Mouse (Mus musculus): ENCODE measurements around the gene Ly6g5b. TPM values are rescaled to one million over a fixed set of nuclear protein-coding genes. Genes with fewer than 3 reads are reported as not detected.

Gene Ly6g5b
- polyA plus RNA-seq, 1 experiment from 2014 or later = 0.70 TPM

GRCm38 (mm10) chr17:35157661-35158175, 42.5 kb upstream of the Ly6g5b start:
- DNase-seq (ENCODE audit: low spot score) (no peak), ATAC-seq (ENCODE audit: low read depth) (no peak)
- Histone ChIP-seq H3K9me3 (ENCODE audit: control insufficient read depth, low read length) (no peaks in the 10 kb centered on the region), H3K4me2 (ENCODE audit: low read depth, low read length) (no peak overlapping the region), H3K4me3 (ENCODE audit: low read depth, low read length) (no peak overlapping the region), H3K27ac (replicated peaks; ENCODE audit: low read depth, low read length) (no peak overlapping the region), H3K27me3 (replicated peaks; ENCODE audit: control insufficient read depth, insufficient read depth, low read length) (no peaks in the 10 kb centered on the region), H3K9ac (ENCODE audit: low read depth, low read length) (no peak overlapping the region), H3K36me3 (ENCODE audit: control insufficient read depth, insufficient read depth, low read length) (peaks cover 96% of the 10 kb centered on the region), H3K4me1 (ENCODE audit: control insufficient read depth, insufficient read depth, low read length) (peaks cover 7% of the 10 kb centered on the region)
- 90% methylated on average over 8 of the region's 8 CpGs for WGBS

GRCm38 (mm10) chr17:35157254-35157653, 42.0 kb upstream of the Ly6g5b start:
- no peak overlapping the region for H3K9ac ChIP-seq (ENCODE audit: low read depth, low read length)
- H3K4me1 ChIP-seq (ENCODE audit: control insufficient read depth, insufficient read depth, low read length) = peaks cover 3% of the 10 kb centered on the region; the same call in 1 of the 2 replicates
- H3K36me3 ChIP-seq (ENCODE audit: control insufficient read depth, insufficient read depth, low read length) = peaks cover 100% of the 10 kb centered on the region
- H3K4me2 ChIP-seq (ENCODE audit: low read depth, low read length) = no peak overlapping the region
- 89% methylated on average over 8 of the region's 8 CpGs for whole genome bisulfite sequencing
- ATAC-seq (ENCODE audit: low read depth) (no peak), DNase-seq (ENCODE audit: low spot score) (no peak)
- no peak overlapping the region for H3K4me3 ChIP-seq (ENCODE audit: low read depth, low read length)
- no peaks in the 10 kb centered on the region for H3K9me3 ChIP-seq (ENCODE audit: control insufficient read depth, low read length)
- no peak overlapping the region for H3K27ac ChIP-seq (replicated peaks; ENCODE audit: low read depth, low read length)
- no peaks in the 10 kb centered on the region for H3K27me3 ChIP-seq (replicated peaks; ENCODE audit: control insufficient read depth, insufficient read depth, low read length)

GRCm38 (mm10) chr17:35156461-35157200, 41.4 kb upstream of the Ly6g5b start:
- no peaks in the 10 kb centered on the region for H3K4me1 ChIP-seq (ENCODE audit: control insufficient read depth, insufficient read depth, low read length)
- no peak overlapping the region for H3K27ac ChIP-seq (replicated peaks; ENCODE audit: low read depth, low read length)
- H3K4me2 ChIP-seq (ENCODE audit: low read depth, low read length) = no peak overlapping the region
- no peak overlapping the region for H3K4me3 ChIP-seq (ENCODE audit: low read depth, low read length)
- ATAC-seq (ENCODE audit: low read depth) = no peak
- WGBS = 90% methylated on average over 33 of the region's 33 CpGs
- H3K9ac ChIP-seq (ENCODE audit: low read depth, low read length) = no peak overlapping the region
- DNase-seq (ENCODE audit: low spot score) = no peak
- peaks cover 100% of the 10 kb centered on the region for H3K36me3 ChIP-seq (ENCODE audit: control insufficient read depth, insufficient read depth, low read length)
- no peaks in the 10 kb centered on the region for H3K27me3 ChIP-seq (replicated peaks; ENCODE audit: control insufficient read depth, insufficient read depth, low read length)
- no peaks in the 10 kb centered on the region for H3K9me3 ChIP-seq (ENCODE audit: control insufficient read depth, low read length)

- H3K9ac ChIP-seq (ENCODE audit: low read depth, low read length) = peak overlapping the region; percentile 46; the same call in 1 of the 2 replicates
- H3K36me3 ChIP-seq (ENCODE audit: control insufficient read depth, insufficient read depth, low read length) = peaks cover 98% of the 10 kb centered on the region
- H3K27ac ChIP-seq (replicated peaks; ENCODE audit: low read depth, low read length) = peak overlapping the region; percentile 5; the same call in 1 of the 2 replicates
- 92% methylated on average over 12 of the region's 12 CpGs for WGBS
- DNase-seq (ENCODE audit: low spot score) = no peak
- ATAC-seq (ENCODE audit: low read depth) = no peak
- no peak overlapping the region for H3K4me2 ChIP-seq (ENCODE audit: low read depth, low read length)
- H3K9me3 ChIP-seq (ENCODE audit: control insufficient read depth, low read length) = no peaks in the 10 kb centered on the region
- H3K4me1 ChIP-seq (ENCODE audit: control insufficient read depth, insufficient read depth, low read length) = no peaks in the 10 kb centered on the region
- H3K4me3 ChIP-seq (ENCODE audit: low read depth, low read length) = no peak overlapping the region
- H3K27me3 ChIP-seq (replicated peaks; ENCODE audit: control insufficient read depth, insufficient read depth, low read length) = no peaks in the 10 kb centered on the region
These were observed 40.2 kb upstream of the Ly6g5b start for GRCm38 (mm10) chr17:35155451-35155850.

GRCm38 (mm10) chr17:35154616-35155015, 39.4 kb upstream of the Ly6g5b start:
- WGBS = 89% methylated on average over 7 of the region's 7 CpGs
- Histone ChIP-seq H3K9ac (ENCODE audit: low read depth, low read length) (no peak overlapping the region), H3K9me3 (ENCODE audit: control insufficient read depth, low read length) (no peaks in the 10 kb centered on the region), H3K4me3 (ENCODE audit: low read depth, low read length) (no peak overlapping the region), H3K27ac (replicated peaks; ENCODE audit: low read depth, low read length) (0 out of 2 replicates have a peak overlapping the region, but pooled peaks have one; percentile 30), H3K27me3 (replicated peaks; ENCODE audit: control insufficient read depth, insufficient read depth, low read length) (no peaks in the 10 kb centered on the region), H3K4me2 (ENCODE audit: low read depth, low read length) (no peak overlapping the region), H3K4me1 (ENCODE audit: control insufficient read depth, insufficient read depth, low read length) (no peaks in the 10 kb centered on the region), H3K36me3 (ENCODE audit: control insufficient read depth, insufficient read depth, low read length) (peaks cover 98% of the 10 kb centered on the region)
- DNase-seq (ENCODE audit: low spot score) (no peak), ATAC-seq (ENCODE audit: low read depth) (0 out of 2 replicates have a peak, but pooled peaks have one; percentile 3)

- Histone ChIP-seq H3K27me3 (replicated peaks; ENCODE audit: control insufficient read depth, insufficient read depth, low read length) (no peaks in the 10 kb centered on the region), H3K4me2 (ENCODE audit: low read depth, low read length) (no peak overlapping the region), H3K9ac (ENCODE audit: low read depth, low read length) (no peak overlapping the region), H3K36me3 (ENCODE audit: control insufficient read depth, insufficient read depth, low read length) (peaks cover 98% of the 10 kb centered on the region), H3K27ac (replicated peaks; ENCODE audit: low read depth, low read length) (0 out of 2 replicates have a peak overlapping the region, but pooled peaks have one; percentile 30), H3K4me1 (ENCODE audit: control insufficient read depth, insufficient read depth, low read length) (no peaks in the 10 kb centered on the region), H3K4me3 (ENCODE audit: low read depth, low read length) (no peak overlapping the region), H3K9me3 (ENCODE audit: control insufficient read depth, low read length) (no peaks in the 10 kb centered on the region)
- 0 out of 2 replicates have a peak, but pooled peaks have one; percentile 13 for ATAC-seq (ENCODE audit: low read depth)
- WGBS = 60% methylated on average over 3 of the region's 4 CpGs
- peak; percentile 56 for DNase-seq (ENCODE audit: low spot score)
These were observed 38.7 kb upstream of the Ly6g5b start for GRCm38 (mm10) chr17:35153931-35154330.

- ATAC-seq (ENCODE audit: low read depth) = no peak
- Histone ChIP-seq H3K9me3 (ENCODE audit: control insufficient read depth, low read length) (no peaks in the 10 kb centered on the region), H3K27ac (replicated peaks; ENCODE audit: low read depth, low read length) (no peak overlapping the region), H3K9ac (ENCODE audit: low read depth, low read length) (no peak overlapping the region), H3K4me3 (ENCODE audit: low read depth, low read length) (no peak overlapping the region), H3K4me1 (ENCODE audit: control insufficient read depth, insufficient read depth, low read length) (no peaks in the 10 kb centered on the region), H3K36me3 (ENCODE audit: control insufficient read depth, insufficient read depth, low read length) (peaks cover 98% of the 10 kb centered on the region), H3K27me3 (replicated peaks; ENCODE audit: control insufficient read depth, insufficient read depth, low read length) (no peaks in the 10 kb centered on the region), H3K4me2 (ENCODE audit: low read depth, low read length) (no peak overlapping the region)
- 87% methylated on average over 9 of the region's 9 CpGs for WGBS
- no peak for DNase-seq (ENCODE audit: low spot score)
These were observed 37.8 kb upstream of the Ly6g5b start for GRCm38 (mm10) chr17:35153077-35153476.

- no peaks in the 10 kb centered on the region for H3K27me3 ChIP-seq (replicated peaks; ENCODE audit: control insufficient read depth, insufficient read depth, low read length)
- DNase-seq (ENCODE audit: low spot score) (no peak), ATAC-seq (ENCODE audit: low read depth) (no peak)
- H3K9me3 ChIP-seq (ENCODE audit: control insufficient read depth, low read length) = no peaks in the 10 kb centered on the region
- 95% methylated on average over 4 of the region's 4 CpGs for WGBS
- no peak overlapping the region for H3K4me2 ChIP-seq (ENCODE audit: low read depth, low read length)
- no peak overlapping the region for H3K27ac ChIP-seq (replicated peaks; ENCODE audit: low read depth, low read length)
- H3K9ac ChIP-seq (ENCODE audit: low read depth, low read length) = no peak overlapping the region
- no peaks in the 10 kb centered on the region for H3K4me1 ChIP-seq (ENCODE audit: control insufficient read depth, insufficient read depth, low read length)
- H3K4me3 ChIP-seq (ENCODE audit: low read depth, low read length) = no peak overlapping the region
- peaks cover 98% of the 10 kb centered on the region for H3K36me3 ChIP-seq (ENCODE audit: control insufficient read depth, insufficient read depth, low read length)
These were observed 36.9 kb upstream of the Ly6g5b start for GRCm38 (mm10) chr17:35152121-35152520.

Measured in embryonic facial prominence, embryonic 14.5 days (tissue).